Mouse (Mus musculus) spleen, adult 18-20 months (tissue): ENCODE measurements around the gene Sap25.
A peak's percentile ranks its signal among the peaks of the same experiment; 100 is the strongest.
"Not testable (repeated sequence)": the region's sequence is repeated elsewhere in the genome, so short reads cannot be mapped to it uniquely, and the experiment has no call there.

Source experiments
- DNase-seq, 2 experiments: peaks; one replicate each; pipeline ENCODE4 v3.0.0; 2022; ENCODE audit warnings: mixed read lengths in 2 of 2

Gene Sap25

DNA sequence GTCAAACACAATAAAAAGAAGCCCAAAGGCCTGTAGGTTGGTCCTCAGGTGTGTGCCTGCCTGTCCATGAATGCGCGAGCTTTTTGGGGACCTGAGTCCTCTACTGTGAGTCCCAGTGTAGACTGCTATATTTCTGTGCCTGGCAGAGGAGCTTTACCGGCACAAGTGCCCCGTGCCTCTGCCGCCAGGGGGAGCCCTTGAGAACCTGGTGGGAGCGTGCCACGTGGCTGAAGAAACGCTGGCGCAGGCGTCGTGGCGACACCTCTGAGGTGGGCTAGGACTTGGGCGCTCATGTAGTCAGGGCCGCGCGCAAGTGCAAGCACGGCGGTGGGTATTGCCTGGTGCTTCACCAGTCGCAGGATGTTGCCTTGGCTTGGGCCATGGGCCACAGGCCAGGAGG, at the start of gene Sap25:
TSS of gene Sap25 (plus strand) at position 281 of the 400 bp plus-strand sequence.
- peak; percentile 29 to 30 for DNase-seq

DNA sequence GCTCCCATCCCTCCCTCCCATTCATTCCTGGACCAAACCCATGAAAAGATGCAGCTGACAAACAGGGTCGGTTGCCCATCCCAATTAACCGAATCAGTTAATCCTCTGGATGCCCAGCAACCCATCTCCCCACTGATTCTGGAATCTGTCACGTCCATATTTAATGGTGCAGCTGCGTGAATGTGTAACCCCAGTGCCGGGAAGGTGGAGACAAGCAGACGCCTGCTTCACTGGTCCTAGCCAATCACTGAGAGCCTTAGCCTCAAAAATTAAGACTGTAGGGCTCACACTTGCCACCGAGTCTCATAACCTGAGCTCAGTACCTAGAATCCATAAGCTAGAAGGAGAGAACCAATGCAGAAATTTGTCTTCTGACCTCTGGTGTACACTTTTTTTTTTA, 45.2 kb upstream of the Sap25 start:
- no peak for DNase-seq

DNA sequence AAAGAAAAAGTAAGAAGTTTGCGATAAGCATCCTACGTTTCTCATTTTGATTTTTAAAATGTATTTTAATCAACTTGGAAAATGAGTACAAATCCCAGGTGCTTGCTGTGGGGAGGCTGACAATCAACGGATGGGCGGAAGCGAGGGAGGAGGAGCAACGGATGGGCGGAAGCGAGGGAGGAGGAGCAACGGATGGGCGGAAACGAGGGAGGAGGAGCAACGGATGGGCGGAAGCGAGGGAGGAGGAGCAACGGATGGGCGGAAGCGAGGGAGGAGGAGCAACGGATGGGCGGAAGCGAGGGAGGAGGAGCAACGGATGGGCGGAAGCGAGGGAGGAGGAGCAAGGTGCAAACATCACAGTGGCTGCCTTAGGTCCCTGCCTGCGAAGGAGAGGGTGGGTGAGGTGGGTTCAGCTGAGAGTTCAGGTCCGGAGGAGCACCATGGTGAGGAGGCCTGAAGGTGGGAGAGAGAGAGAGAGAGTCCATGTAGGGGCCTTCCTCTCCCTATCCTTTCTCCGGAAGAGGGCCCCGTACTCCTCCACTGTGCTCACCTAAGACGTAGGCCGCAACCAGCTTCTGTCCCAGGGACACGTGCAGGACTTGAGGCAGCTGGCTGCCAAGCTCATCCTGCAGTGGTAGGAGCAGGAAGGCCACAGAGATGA, 44.4 kb upstream of the Sap25 start:
- peak; percentile 31 to 58 for DNase-seq

DNA sequence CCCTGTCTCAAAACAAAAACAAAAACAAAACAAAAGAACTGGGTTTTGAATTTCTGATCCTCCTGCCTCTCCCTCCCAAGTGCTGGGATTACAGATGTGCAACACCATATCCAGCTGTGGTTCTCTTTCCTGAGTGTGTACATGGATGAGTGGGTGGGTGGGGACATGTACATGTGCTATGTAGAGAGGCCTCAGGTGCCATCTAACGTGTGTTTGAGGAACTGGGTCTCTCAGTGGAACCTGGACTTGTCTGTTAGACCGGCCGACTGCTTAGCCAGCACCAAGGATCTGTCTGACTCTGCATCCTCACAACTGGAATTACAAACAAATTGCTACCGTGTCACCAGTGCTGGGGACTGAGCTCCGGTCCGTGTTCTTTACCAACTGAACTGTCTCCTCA, 43.5 kb upstream of the Sap25 start:
- no peak for DNase-seq

DNA sequence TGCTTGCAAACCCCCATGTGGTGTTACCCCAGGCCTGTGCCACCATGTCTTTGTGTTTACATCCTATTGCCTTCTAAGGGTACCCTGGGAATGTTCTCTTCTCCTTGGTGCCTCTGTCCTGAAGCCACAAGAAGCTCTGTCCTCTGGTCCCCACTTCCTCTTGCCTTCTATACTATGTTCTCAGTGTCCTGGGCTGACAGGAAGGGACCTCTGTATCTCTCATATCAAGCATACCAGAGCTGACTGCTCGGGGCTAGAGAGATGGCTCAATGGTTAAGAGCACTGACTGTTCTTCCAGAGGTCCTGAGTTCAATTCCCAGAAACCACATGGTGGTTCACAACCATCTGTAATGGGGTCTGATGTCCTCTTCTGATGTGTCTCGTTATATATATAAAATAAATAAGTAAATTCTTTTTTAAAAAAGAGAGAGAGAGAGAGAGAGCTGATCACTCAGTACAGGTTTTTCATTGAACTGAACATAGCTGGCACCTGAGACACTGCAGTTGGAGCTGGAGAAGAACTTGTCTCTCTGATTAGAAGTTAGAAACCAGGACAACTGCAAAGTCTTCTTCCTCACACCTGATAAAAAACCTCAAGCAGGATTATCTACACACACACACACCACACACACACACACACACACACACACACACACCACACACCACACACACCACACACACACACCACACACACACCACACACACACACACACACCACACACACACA, 42.9 kb upstream of the Sap25 start:
- no peak for DNase-seq

DNA sequence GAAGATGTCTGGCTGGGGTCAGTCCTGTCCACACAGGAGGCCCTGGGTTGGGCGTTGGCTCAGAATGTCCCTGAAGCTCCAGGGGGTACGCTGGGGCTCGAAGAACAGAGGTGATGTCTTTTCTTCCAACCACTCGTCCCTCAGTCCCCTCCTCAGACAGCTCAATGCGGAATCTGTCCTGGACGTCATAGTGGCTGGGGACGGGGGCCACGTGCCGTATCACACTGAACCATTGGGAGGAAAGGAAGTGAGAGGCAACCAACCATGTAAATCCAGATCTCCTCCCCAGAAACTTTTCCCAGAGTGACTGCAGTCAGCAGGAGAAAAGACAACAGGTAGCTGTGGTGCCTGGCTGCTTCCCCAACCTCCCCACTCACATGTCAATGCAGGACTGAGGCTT, 41.5 kb upstream of the Sap25 start:
- DNase-seq = no peak

DNA sequence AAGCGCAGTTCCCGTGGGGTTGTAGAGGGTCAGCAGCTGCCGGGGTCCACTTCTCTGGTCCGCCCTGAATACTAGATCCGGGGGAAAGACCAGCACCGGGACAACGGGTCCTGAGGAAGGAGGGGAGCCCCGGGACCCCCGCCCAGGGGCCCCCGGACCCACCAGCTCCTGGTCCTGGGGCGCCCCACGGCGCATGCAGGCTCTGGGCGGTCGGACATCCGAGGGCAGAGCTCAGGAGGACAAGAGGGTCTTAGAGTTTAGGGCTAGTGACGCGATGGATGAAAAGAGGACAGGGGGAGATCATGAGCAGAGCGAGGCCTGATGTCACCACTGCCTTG, 40.9 kb upstream of the Sap25 start:
- DNase-seq = no peak

DNA sequence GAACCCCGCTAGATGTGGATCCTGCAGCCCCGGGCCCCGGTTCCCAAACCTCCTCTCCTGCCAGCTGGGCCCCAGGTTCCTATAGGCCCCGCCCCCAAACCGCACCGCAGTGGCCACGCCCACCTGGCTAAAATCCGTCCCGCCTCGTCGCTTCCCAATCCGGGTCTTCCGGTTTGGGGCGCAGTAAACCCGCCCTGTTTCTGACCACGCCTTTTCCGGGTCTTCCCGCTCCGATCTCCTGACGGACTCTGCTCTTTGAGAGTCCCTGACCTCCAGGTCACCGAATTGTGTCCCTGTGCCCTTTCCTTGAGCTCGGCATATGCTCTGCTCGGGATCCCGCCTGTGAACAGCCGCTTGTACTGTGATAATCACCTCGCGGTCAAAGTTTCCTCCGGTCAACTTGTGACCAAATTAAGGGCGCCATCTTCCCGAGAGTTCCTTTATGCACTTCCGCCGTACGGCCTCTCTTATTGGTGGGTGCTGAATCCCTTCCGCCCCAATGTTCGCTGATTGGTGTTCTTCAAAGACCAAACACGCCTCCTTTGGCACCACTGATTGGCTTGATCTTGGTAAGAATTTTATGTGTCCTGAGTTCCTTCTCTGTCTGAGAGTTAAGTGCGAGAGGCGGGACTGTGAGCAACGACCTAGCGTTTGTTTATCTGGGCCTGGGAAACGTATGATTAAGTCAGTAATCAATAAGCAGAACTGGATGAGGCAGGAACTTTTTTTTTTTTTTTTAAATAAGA, 40.3 kb upstream of the Sap25 start, which contains the start of gene Mospd3:
TSS of gene Mospd3 (minus strand) at position 440 of the 746 bp plus-strand sequence.
- DNase-seq = peak; percentile 95 to 98

DNA sequence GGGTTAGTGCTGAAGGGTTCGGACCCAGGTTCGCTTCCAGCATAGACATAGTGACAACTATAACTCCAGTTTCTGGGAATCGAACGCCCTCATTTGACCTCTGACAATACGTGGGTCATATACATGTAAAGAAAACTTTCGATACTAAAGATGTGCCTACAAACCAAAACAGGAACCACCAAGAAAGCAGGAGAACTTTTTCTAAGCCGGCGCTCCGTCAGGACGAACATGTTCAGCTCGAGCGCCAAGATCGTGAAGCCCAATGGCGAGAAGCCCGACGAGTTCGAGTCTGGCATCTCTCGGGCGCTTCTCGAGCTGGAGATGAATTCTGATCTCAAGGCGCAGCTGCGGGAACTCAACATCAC, 39.8 kb upstream of the Sap25 start:
- no peak for DNase-seq

DNA sequence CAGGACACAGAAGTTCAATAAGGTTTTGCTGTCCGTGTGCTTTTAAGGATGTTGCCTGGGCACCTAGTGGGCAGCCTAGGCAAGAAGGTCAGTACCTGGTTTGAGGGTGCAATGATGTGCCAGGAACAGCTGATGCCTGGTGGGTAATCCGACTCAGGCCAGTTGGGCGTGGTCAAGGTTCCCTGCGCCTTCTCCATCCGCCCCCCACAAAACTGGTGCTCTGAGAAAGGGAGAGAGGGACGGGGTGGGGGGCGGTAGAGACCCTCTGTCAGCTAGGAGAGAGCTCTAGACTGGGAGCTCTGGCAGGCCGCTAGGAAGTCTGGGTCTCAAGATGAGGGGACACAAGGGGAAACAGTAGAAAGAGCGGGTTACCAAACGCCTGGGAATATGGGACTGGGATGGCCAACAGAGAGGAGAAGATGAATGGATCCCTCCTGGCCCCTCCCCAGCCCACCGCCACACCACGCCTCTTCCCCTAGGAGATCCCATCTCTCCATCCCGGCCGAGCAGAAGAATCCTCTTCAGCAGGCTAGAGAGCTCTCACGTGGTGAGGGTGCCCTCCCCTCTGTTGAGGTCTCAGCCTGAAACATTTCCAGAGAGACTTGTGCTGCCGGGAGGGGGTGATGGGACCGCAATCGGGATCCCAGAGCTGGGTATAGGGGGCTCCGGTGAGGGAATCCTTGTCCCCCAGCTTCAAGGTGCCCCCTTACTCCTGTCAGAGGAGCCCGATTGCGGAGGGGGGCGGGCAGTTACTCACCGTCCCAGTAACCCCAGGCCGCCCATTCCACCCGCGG, 33.1 kb upstream of the Sap25 start:
- no peak for DNase-seq

DNA sequence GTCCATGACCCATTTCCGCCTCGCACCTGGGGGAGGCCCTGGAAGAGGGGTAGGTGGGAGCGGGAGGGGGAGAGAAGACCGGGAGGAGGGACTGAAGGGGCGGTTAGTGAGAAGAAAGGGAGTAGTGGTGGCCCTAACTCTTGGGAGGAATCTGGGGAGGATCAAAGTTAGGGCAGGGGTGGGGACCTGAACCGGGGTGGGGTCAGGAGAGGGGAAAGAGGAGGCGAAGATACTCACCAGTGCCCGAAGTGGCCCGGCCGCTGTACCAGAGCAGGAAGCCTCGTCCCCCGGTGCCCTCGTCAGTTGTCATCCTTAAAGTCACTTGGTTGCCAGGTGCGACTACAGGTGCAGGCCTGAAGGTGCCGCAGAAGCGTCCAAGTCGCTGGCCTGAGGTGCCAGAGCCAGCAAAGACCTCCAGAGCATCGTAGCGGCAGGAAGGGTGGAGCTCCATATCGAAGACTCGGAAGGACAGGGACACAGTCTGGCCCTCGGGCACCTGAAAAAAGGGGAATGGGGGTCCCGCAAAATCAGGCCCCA, 32.4 kb upstream of the Sap25 start:
- no peak for DNase-seq

DNA sequence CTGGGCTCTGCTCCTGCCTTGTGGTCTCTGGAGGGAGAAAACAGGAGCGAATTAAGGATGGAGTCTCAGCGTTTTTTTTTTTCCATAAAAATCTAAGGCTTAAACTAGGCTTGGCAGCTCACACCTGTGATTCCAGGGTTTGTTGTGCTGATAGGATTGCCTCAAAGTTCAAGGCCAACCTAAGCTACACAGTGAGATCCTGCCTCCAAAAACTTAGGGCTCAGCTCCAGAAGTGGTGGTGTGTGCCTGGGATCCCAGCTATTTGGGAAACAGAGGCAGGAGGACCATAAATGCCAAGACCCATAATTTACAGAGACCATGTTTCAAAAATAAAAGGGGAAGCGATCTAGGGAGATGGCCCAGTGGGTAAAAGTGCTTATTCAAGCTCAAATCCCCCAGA, 31.8 kb upstream of the Sap25 start:
- DNase-seq = no peak

DNA sequence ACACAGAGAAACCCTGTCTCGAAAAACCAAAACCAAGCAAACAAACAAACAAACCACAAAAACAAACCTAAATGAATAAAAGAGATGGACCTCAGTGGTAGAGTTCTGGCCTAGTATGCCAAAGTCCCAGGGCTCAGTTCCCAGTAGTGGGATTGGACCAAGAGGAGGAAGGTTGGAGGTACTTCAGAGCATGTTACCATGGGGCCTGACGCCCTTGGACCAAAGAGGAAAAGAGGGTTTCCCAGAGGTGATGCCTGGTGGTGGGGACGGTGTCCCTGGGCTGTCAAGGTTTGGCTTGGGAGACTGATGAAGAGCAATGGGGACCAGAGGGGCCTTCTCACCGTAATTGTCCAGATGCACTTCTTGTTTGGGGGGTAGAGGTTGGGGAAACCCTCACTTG, 31.1 kb upstream of the Sap25 start:
- no peak for DNase-seq

DNA sequence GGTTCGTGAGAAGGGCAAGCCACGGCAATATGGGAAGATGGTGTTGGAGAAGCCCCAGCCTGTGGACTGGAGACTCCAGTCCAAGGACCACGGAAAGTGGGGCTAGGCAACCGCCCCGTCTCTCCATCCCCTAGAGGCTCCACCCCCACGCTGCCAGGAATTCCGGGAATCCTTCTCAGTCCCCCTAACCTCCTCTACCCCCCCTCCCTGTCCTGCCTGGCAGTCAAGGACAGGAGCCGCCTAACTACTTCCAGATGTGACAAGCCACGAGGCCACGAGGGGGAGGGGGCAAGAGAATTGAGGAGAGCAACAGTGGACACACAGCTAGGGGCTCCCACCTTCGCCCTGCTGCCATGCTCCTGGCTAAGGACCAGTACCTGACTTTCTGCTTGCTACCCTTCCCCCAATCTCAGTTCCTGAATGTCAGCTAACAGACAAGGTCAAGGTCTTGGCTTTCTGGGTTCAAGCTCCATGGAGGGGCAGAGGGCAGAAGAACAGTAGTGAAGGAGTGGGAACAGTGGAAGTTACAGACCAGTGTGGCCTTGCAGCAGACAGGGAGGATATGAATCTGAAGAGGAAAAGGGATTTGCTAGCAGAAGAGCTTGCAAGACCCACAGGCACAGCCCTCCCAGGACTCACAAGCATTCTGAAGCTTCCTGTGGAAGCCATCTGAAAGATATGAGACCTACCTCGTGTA, 30.4 kb upstream of the Sap25 start:
- no peak for DNase-seq

DNA sequence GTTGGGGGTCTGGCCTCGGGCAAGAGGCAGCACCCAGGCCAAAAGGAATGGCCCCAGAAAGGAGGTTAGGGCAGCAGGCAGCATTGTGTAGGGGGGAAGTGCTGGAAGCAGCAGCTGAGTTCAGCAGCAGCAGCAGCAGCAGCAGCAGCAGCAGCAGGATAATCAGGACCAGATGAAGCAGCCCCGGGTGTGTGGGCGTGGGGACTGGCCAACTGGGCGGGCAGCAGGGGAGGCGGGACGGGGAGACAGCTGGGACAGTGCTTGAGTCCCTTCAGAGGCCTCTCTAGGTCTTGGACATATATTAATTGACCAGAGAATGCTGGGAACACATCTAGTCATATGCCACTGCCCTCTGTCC, 29.9 kb upstream of the Sap25 start:
- DNase-seq = no peak

DNA sequence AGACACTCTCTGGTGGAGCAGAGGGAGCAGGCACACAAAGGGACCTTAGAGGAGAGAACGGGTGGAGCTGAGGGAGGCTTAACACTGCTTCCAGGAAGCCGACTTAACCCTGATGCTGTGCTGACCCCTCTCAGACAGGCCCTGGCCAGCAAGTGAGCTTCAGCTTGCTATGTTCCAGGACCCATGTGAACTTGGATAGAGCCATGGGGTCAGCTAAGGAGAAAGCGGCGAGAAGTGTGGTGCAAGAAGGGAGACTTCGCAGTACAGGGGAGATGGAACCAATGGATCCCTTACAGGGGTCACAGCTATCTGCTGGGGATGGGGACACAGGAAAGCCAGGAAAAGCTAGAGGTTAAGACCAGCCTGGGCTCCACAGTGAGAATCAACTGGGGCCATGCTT, 28.1 kb upstream of the Sap25 start:
- DNase-seq = no peak

DNA sequence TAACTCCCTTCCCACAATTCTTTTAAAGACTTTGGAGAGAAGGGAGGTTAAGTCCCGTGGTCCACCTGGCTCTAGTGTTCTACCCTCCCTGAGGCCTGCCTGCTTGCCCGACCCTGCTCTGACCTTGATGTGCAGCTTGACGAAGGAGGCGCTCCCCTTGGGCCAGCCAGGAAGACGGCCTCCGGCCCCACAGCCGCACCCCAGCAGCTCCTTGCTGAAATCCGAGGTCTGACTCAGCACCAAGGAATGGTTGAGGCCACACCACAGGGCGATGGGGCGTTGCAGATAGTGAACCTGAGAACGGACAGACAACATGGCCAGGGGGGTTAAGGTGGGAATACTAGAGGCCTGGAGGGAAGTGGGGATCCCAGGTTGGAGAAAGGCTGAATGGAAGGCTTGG, 27.6 kb upstream of the Sap25 start, which contains the start of gene Pcolce:
TSS of gene Pcolce (minus strand) at position 235 of the 400 bp plus-strand sequence.
- no peak for DNase-seq

DNA sequence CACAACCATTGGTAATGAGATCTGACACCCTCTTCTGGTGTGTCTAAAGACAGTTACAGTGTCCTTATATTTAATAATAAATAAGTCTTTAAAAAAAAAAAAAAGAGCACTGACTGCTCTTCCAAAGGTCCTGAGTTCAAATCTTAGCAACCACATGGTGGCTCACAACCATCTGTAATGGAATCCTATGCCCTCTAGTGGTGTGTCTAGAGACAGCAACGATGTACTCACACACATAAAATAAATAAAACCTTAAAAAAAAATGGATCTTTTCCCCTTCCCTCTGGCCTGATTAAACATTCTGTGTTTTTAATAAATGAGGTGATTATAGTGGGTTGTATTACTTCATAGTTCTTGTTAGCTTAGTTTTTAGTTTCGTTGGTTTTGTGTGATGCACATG, 26.2 kb upstream of the Sap25 start:
- not testable (repeated sequence) for DNase-seq

DNA sequence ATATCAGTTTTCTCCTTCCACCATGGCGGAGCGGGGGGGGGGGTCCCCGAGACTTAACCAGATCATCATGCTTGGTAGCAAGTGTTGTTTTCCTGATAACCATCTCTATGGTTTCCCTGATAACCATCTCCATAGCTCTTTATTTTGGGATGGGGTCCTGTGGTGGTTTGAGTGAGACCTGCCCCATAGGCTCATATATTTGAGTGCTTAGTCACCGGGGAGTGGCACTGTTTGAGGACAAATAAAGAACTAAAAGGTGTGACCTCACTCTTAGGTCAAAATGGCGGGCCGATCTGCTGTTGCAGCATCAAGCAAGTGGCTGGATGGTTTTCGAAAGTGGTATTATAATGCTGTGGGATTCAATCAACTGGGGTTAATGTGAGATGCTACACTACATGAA, 25.8 kb upstream of the Sap25 start:
- no peak for DNase-seq

DNA sequence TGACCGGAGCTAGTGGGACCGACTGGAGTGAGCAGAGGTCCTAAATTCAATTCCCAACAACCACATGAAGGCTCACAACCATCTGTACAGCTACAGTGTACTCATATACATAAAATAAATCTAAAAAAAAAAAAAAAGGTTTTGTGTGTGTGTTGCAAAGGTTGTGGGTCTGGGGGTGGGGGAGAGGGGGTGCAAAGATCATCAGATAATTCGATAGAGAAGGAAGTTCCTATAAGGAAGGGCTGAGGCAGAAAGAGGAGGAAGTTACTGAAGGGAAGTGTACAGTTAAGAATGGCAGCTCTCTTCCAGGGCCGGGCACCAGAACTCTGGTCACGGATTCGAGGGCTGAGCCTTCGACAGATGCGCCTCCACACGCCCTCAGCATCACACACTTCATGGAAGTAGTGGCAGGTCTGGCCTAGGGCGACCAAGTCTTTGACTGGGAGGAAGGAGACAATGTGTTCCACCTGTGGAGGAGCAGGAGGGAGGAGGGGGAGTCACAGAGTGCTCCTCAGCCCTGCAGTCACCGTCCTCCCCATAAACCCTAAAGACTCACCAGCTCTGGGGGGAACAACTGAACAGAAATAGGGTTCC, 17.1 kb upstream of the Sap25 start:
- no peak for DNase-seq

DNA sequence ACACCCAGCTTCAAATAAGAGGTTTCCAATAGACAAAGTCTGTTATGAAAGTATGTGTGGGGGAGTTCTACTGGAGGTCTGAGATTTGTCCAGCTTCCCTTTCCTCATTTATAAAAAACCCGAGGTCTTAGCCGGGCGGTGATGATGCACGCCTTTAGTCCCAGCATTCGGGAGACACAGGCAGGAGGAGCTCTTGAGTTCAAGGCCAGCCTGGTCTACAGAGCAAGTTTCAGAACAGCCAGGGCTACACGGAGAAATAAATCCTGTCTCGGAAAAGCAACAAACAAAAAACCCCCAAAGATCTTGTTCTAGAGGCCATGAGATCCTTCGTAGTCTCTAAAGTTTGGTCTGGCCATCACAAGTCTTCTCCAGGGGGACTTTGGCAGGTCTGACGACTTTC, 13.1 kb upstream of the Sap25 start:
- DNase-seq = no peak
